Mouse (Mus musculus) megakaryocyte, embryonic 14.5 days (primary cell): Measurements from ENCODE around the gene Stat5a. TPM values are rescaled to one million over a fixed set of nuclear protein-coding genes. Genes with fewer than 3 reads are reported as not detected.

Experiments used
- H3K27me3 ChIP-seq: replicated peaks from 2 replicates; pipeline ENCODE3; 2012; ENCODE audit warnings: inconsistent platforms
- H3K36me3 ChIP-seq: replicated peaks from 2 replicates; pipeline ENCODE3; 2012; ENCODE audit warnings: low read length, inconsistent platforms, mixed read lengths
- H3K4me1 ChIP-seq: 2 replicates; pipeline ENCODE4 v1.6.1; 2012; ENCODE audit warnings: inconsistent platforms
- H3K4me3 ChIP-seq: replicated peaks from 2 replicates; pipeline ENCODE3; 2012; ENCODE audit warnings: moderate library complexity, mild to moderate bottlenecking, inconsistent platforms
- H3K9me3 ChIP-seq: 2 replicates; pipeline ENCODE4 v1.6.1; 2012; ENCODE audit warnings: inconsistent platforms
- FLI1 ChIP-seq: IDR thresholded peaks from 2 replicates; pipeline ENCODE4 v1.6.1; 2012; ENCODE audit warnings: low read length, inconsistent platforms, mixed read lengths
- GATA1 ChIP-seq: IDR thresholded peaks from 3 replicates; pipeline ENCODE4 v1.6.1; 2012; ENCODE audit warnings: mixed read lengths, low read length, inconsistent platforms, borderline replicate concordance
- polyA plus RNA-seq: library from polyadenylated mRNA; stranded (reverse); fragments of >175 nt; gene quantifications from 2 replicates; pipeline ENCODE4 v1.2.3, GENCODE M21; 2012; ENCODE audit warnings: low replicate concordance; ENCODE audit not compliant: insufficient read depth

Stat5a gene
- polyA plus RNA-seq, 1 experiment, result 3.9 TPM

GRCm38 (mm10) chr11:100875761-100876160, 16.6 kb downstream of the Stat5a start:
- no peak overlapping the region for H3K4me3 ChIP-seq
- H3K4me1 ChIP-seq, result peaks cover 21% of the 10 kb centered on the region
- no peak for TF ChIP-seq GATA1
- no peak for TF ChIP-seq FLI1
- no peaks in the 10 kb centered on the region for H3K27me3 ChIP-seq
- peaks cover 75% of the 10 kb centered on the region for H3K36me3 ChIP-seq
- 0 out of 2 replicates have a peak, but pooled peaks cover 6% of the 10 kb centered on the region for H3K9me3 ChIP-seq

DNA sequence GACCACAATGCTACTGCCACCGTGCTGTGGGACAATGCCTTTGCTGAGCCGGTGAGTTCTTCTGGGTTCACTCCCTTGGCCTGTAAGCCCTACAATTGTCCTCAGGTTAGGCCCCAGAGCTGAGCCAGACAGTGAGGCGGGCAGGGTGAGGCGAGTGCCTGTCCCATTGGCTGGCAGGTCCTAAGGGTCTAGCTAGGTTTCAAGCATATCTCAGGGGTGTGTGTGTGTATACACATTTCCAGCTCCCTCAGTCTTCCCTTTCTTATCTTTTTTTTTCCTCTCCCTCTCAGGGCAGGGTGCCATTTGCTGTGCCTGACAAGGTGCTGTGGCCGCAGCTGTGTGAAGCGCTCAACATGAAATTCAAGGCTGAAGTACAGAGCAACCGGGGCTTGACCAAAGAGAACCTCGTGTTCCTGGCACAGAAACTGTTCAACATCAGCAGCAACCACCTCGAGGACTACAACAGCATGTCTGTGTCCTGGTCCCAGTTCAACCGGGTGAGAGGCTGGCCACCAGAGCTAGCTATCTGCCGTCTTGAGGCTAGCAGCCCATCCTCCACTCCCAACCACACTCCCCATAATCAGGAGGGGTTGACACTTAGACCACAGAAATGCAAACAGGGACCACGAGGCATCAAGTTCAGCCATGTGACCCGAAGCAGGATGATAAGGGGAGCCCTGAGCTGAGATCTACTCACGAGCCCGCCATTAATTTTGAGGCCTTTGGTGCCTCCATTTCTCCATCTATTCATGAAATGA, 20.3 kb downstream of the Stat5a start:
- peaks cover 85% of the 10 kb centered on the region for H3K36me3 ChIP-seq
- no peaks in the 10 kb centered on the region for H3K27me3 ChIP-seq
- peaks cover 27% of the 10 kb centered on the region for H3K4me1 ChIP-seq
- H3K4me3 ChIP-seq, result peak overlapping the region; percentile 42
- TF ChIP-seq FLI1, result no peak
- TF ChIP-seq GATA1, result no peak
- H3K9me3 ChIP-seq, result 0 out of 2 replicates have a peak, but pooled peaks cover 6% of the 10 kb centered on the region

GRCm38 (mm10) chr11:100883640-100884039, 24.5 kb downstream of the Stat5a start:
- H3K36me3 ChIP-seq, result peaks cover 97% of the 10 kb centered on the region
- no peaks in the 10 kb centered on the region for H3K27me3 ChIP-seq
- TF ChIP-seq FLI1, result no peak
- TF ChIP-seq GATA1, result no peak
- no peaks in the 10 kb centered on the region for H3K9me3 ChIP-seq
- H3K4me3 ChIP-seq, result no peak overlapping the region
- H3K4me1 ChIP-seq, result peaks cover 66% of the 10 kb centered on the region

DNA sequence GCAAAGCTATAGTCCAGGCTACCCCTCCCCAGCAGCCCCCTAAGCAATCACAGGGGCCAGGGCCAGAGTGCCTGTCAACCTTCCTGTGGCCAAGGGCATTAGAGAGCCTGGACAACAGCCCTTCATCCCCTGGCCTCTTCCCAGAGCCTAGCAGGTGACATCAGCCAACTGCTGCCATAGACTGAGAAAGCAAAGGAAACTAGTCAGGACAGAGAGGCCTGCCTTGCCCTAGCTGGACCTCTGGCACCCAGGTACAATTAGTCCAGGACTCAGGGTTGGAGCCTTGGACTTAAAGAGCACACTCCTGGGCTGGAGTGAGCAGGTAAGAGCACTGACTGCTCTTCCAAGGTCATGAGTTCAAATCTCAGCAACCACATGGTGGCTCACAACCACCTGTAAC, 26.3 kb downstream of the Stat5a start:
- Histone ChIP-seq H3K27me3 (no peaks in the 10 kb centered on the region), H3K4me1 (peaks cover 63% of the 10 kb centered on the region), H3K9me3 (no peaks in the 10 kb centered on the region), H3K4me3 (no peak overlapping the region), H3K36me3 (peaks cover 99% of the 10 kb centered on the region)
- TF ChIP-seq FLI1, result no peak
- TF ChIP-seq GATA1, result no peak

DNA sequence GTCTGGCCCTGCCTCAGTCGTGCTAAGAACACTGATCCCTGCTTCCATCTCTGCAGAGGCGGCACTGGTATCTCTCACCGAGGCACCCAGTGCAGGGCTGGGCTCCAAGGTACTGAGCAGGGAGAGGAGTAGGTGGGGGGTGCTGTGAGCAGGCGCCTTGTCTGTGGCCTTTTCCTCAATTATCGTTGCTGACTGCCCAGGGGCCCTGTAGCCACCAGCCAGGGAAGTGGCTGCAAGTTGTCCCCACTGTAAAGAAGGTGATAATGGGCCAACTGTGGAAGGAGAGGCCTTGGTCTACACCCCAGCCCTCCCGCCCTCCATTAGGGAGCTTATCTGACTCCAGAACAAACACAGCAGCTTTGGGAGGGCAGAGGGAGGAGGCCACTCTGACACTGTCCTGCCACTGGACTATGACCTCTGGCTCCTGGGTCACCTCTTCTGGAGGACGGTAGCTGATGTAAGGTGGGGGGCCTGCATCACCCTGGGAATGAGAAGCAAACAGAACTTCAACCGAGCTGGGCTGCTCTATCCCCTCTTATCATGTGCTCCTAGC, 27.1 kb downstream of the Stat5a start:
- Histone ChIP-seq H3K4me3 (peak overlapping the region; percentile 31), H3K36me3 (peaks cover 99% of the 10 kb centered on the region), H3K27me3 (no peaks in the 10 kb centered on the region), H3K9me3 (no peaks in the 10 kb centered on the region), H3K4me1 (peaks cover 65% of the 10 kb centered on the region)
- TF ChIP-seq FLI1 (no peak), GATA1 (no peak)

GRCm38 (mm10) chr11:100887236-100887635, 28.1 kb downstream of the Stat5a start:
- Histone ChIP-seq H3K9me3 (no peaks in the 10 kb centered on the region), H3K27me3 (no peaks in the 10 kb centered on the region), H3K4me1 (peaks cover 75% of the 10 kb centered on the region), H3K4me3 (no peak overlapping the region), H3K36me3 (peaks cover 99% of the 10 kb centered on the region)
- TF ChIP-seq FLI1, result no peak

DNA sequence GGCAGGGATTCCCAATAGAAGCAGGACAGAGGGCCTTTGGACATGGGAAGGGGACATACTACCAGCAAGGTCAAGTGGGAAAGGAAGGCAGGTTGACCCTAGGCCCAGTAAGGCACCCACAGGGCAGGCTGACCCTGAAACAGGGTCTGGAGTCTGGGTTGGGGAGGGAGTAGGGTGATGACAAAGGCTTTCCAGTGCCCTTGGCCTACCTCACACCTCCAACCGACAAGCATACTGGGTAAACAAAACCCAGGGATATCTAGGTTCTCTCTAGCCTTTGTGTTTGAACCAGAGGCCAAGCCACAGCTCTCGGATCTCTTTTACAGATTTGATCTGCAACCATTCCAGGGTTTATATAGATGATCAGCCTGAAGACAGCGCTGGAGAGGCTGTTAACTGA, 28.6 kb downstream of the Stat5a start:
- peaks cover 100% of the 10 kb centered on the region for H3K36me3 ChIP-seq

DNA sequence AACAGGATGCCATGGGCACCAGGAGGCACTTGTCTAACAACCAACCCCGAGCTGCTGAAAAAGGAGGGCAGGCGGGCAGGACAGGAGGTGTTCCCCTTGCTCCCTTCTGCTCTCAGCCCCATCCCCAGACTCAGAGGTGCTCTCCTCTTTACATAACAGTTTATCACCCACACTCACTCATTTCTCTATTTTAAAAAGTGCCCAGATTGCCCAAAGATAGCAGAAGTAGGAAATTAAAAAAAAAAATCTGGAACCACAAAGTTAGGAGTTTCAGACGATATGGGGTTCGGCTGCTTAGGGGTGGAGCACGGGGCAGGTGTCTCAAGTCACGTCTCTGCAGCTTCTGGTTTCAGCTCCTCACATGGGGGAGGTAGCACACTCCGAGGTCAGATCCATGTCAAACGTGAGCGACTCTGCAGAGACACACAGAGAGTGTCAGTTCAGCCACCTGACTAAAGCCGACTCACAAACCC, 29.2 kb downstream of the Stat5a start:
- TF ChIP-seq GATA1 (no peak), FLI1 (no peak)
- H3K36me3 ChIP-seq, result peaks cover 100% of the 10 kb centered on the region
- H3K9me3 ChIP-seq, result no peaks in the 10 kb centered on the region
- H3K4me3 ChIP-seq, result no peak overlapping the region
- no peaks in the 10 kb centered on the region for H3K27me3 ChIP-seq
- H3K4me1 ChIP-seq, result peaks cover 86% of the 10 kb centered on the region

More for the DNA sequence above, 28.6 kb downstream of the Stat5a start:
- no peak for TF ChIP-seq FLI1
- TF ChIP-seq GATA1, result no peak
- no peaks in the 10 kb centered on the region for H3K27me3 ChIP-seq
- H3K4me3 ChIP-seq, result no peak overlapping the region
- H3K4me1 ChIP-seq, result peaks cover 80% of the 10 kb centered on the region
- H3K9me3 ChIP-seq, result no peaks in the 10 kb centered on the region

DNA sequence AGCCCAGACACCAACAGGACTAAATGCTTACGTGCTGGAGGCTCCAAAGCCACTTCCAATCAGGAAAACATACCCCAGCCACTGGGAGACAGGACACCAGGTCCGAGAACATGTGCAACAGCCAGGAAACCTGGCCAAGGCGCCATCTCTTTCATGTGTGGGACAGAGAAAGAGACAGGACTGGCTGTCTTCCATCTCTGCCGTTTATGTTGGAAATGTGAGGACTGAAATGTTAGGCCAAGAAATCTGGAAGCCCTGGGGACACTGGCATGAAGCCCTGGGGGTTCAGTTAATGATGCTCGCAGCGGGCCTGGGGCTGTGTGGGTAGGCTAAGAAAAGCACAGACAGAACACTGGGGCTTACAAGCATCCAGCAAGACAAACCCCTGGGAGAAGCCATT, 31.3 kb downstream of the Stat5a start:
- H3K27me3 ChIP-seq, result no peaks in the 10 kb centered on the region
- no peak for TF ChIP-seq FLI1
- TF ChIP-seq GATA1, result no peak
- no peaks in the 10 kb centered on the region for H3K9me3 ChIP-seq
- no peak overlapping the region for H3K4me3 ChIP-seq
- peaks cover 100% of the 10 kb centered on the region for H3K36me3 ChIP-seq
- peaks cover 95% of the 10 kb centered on the region for H3K4me1 ChIP-seq

DNA sequence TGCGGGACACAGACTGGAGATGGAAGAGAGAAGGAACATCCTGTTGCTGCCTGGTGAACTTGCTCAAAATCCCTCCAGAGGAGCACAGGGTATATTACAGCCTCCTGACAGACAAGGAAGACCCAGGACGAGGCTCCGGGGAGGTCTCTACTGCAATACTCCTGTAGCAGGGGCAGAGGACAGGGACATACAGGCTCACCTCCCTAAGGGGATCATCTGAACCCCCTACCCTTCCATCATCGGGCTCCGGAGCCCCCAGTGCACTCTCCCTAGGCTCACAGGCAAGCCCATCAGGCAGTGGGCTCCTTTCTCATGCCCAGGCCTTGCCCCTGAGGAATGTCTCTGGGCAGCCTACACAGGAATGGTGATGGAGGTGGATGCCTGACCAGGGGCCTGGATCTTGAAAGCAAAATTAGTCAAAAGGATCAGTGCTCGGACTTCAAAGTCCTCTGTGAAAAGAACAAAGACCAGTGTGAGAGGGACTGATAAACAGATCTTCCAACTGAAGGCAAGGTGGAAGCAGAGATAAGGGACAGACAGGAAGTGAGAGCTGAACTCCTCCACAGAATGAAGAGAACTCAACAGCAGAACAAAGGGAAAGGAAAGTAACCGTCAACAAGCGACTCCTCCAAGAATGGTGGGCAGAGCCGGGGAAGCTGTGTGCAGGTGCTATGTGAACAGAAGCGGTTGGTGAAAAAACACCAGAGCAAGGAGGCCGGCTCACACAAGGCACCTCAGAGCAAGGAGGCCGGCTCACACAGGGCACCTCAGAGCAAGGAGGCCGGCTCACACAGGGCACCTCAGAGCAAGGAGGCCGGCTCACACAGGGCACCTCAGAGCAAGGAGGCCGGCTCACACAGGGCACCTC, 32.3 kb downstream of the Stat5a start:
- Histone ChIP-seq H3K36me3 (peaks cover 100% of the 10 kb centered on the region), H3K4me3 (peak overlapping the region; percentile 73), H3K27me3 (no peaks in the 10 kb centered on the region), H3K9me3 (no peaks in the 10 kb centered on the region), H3K4me1 (peaks cover 89% of the 10 kb centered on the region)
- TF ChIP-seq GATA1 (no peak; the same call in 2 of the 3 replicates), FLI1 (no peak)
